Mouse (Mus musculus) thymus, postnatal 14 days (tissue): ENCODE data around the gene Lrrc52.

Experiments
- DNase-seq: peaks from one replicate; pipeline ENCODE4 v3.0.0; 2021

Gene Lrrc52

GRCm38 (mm10) chr1:167466765-167467426 lies at the start of gene Lrrc52:
TSS of gene Lrrc52 (minus strand) at chr1:167466780.
- no peak for DNase-seq

GRCm38 (mm10) chr1:167511621-167512020 lies 45.0 kb upstream of the Lrrc52 start:
- no peak for DNase-seq

GRCm38 (mm10) chr1:167506048-167506447 lies 39.5 kb upstream of the Lrrc52 start:
- DNase-seq = no peak

- DNase-seq = no peak
These were observed 38.8 kb upstream of the Lrrc52 start for GRCm38 (mm10) chr1:167505427-167505826.

- no peak for DNase-seq
These were observed 32.7 kb upstream of the Lrrc52 start for GRCm38 (mm10) chr1:167499097-167499850.

- no peak for DNase-seq
These were observed 31.4 kb upstream of the Lrrc52 start for GRCm38 (mm10) chr1:167497991-167498390.

- DNase-seq = no peak
These were observed 31.0 kb upstream of the Lrrc52 start for GRCm38 (mm10) chr1:167497560-167497959.

GRCm38 (mm10) chr1:167491501-167491900 lies 24.9 kb upstream of the Lrrc52 start:
- no peak for DNase-seq

- DNase-seq = no peak
These were observed 21.4 kb upstream of the Lrrc52 start for GRCm38 (mm10) chr1:167487933-167488332.

GRCm38 (mm10) chr1:167486959-167487680 lies 20.5 kb upstream of the Lrrc52 start:
- no peak for DNase-seq

- DNase-seq = no peak
These were observed 16.3 kb upstream of the Lrrc52 start for GRCm38 (mm10) chr1:167482863-167483262.

- DNase-seq = no peak
These were observed 7.0 kb upstream of the Lrrc52 start for GRCm38 (mm10) chr1:167473585-167473984.

GRCm38 (mm10) chr1:167467916-167468315 lies 1.3 kb upstream of the Lrrc52 start:
- no peak for DNase-seq

GRCm38 (mm10) chr1:167457311-167457710 lies 9.3 kb downstream of the Lrrc52 start:
- DNase-seq = no peak

- no peak for DNase-seq
These were observed 13.5 kb downstream of the Lrrc52 start for GRCm38 (mm10) chr1:167453048-167453447.

GRCm38 (mm10) chr1:167452456-167452855 lies 14.1 kb downstream of the Lrrc52 start:
- DNase-seq = no peak

GRCm38 (mm10) chr1:167448598-167448997 lies 18.0 kb downstream of the Lrrc52 start:
- DNase-seq = no peak

GRCm38 (mm10) chr1:167448088-167448487 lies 18.5 kb downstream of the Lrrc52 start:
- no peak for DNase-seq

GRCm38 (mm10) chr1:167446516-167446915 lies 20.1 kb downstream of the Lrrc52 start:
- no peak for DNase-seq

GRCm38 (mm10) chr1:167445167-167445566 lies 21.4 kb downstream of the Lrrc52 start:
- no peak for DNase-seq

- no peak for DNase-seq
These were observed 28.2 kb downstream of the Lrrc52 start for GRCm38 (mm10) chr1:167438231-167438885.

- DNase-seq = no peak
These were observed 29.5 kb downstream of the Lrrc52 start for GRCm38 (mm10) chr1:167437091-167437490.
